Mouse (Mus musculus): ENCODE measurements around the gene Gps1.
"Not testable (repeated sequence)": the region's sequence is repeated elsewhere in the genome, so short reads cannot be mapped to it uniquely, and the experiment has no call there.

The Gps1 gene

DNA sequence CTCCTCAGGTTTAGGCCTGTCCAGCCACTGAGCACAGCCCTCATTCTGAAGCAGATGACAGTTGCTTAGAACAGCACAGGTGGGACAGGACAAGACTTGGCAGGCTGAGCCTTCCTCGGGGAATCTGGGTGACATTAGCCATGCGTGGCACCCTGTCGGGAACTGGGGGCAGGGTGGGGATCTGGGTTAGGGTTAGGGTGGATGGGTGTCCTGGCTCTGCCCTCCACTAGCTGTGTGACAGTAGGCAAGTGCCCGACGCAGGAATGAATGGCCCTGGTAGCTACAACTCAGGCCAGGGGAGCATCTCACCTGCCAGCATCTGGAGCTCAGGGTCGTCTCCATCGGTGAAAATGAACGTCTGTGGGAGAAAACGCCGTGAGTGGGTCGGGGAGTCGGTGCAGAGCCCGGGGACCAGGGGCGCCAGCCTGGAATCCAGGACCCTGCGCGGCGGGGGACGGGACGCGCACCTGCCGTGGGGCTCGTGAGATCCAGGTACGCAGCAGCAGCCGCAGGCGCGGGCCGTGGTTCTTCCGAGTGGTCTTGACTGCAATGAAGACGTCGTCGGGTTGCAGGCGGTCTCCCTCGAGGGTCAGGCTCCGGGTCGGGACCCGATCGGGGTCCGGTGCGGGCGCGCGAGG lies 527 bp upstream of the Gps1 start:
- DNase-seq (ENCODE audit: extremely low read depth, low read depth) = no peak

DNA sequence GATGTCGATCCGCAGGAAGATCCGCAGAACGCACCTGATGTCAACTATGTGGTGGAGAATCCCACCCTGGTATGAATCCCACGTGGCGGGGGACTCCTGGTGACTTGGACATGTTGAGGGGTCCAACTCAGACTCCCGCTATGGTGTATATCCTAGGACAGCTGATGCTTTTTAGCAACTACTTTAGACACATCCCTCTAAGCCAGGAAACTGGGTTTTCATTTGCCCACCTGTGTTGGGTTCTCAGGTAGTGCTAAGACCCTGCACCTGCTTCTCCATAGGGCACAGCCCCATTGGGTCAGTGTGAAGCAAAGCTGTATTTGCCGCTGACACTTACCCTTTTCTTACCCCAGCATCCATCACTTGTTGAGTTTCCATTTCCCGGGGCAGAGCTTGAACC lies 1.1 kb downstream of the Gps1 start:
- no peak for DNase-seq (ENCODE audit: extremely low read depth, low read depth)

GRCm38 (mm10) chr11:120788460-120788859 lies 4.4 kb downstream of the Gps1 start:
- DNase-seq (ENCODE audit: extremely low read depth, low read depth) = not testable (repeated sequence)

DNA sequence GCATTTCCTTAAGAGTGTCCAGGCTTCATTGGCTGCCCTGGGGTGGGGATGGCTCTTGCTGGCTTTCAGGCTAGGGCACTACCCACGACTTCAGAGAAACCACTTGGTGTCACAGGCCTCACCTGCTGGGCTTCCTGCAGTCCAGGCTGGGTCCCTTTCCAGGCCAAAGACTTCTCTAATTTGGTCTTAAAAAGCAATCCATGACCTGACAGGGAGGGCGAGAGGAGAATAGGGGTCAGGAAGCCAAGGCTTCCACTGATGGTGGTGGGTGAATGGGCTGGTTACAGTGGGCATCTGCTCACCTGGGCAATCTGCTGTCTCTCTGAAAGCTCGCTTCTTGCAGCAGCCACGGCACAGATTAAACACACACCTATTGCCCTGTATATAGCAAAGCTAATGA lies 5.3 kb downstream of the Gps1 start:
- DNase-seq (ENCODE audit: extremely low read depth, low read depth) = no peak

- DNase-seq (ENCODE audit: extremely low read depth, low read depth) = no peak
Measured at GRCm38 (mm10) chr11:120789810-120790209, 5.7 kb downstream of the Gps1 start.

DNA sequence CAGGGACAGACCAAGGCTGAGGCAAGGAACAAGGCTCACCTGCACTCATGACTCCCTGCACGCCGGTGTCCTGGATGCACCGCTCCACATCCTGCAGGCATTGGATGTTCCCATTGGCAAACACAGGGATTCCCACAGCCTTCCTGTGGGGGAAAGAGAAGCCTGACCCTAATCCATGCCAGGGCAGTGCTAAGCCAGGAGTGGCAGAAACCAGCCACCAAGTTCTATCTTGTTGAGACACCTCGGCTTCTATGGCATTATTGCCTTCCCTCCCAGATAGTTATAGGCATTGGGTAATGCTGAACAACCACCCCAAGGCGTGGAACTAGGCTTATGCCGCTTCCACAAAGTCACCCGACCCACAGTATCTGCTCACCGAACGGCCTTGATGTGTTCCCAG lies 8.6 kb downstream of the Gps1 start:
- no peak for DNase-seq (ENCODE audit: extremely low read depth, low read depth)

DNA sequence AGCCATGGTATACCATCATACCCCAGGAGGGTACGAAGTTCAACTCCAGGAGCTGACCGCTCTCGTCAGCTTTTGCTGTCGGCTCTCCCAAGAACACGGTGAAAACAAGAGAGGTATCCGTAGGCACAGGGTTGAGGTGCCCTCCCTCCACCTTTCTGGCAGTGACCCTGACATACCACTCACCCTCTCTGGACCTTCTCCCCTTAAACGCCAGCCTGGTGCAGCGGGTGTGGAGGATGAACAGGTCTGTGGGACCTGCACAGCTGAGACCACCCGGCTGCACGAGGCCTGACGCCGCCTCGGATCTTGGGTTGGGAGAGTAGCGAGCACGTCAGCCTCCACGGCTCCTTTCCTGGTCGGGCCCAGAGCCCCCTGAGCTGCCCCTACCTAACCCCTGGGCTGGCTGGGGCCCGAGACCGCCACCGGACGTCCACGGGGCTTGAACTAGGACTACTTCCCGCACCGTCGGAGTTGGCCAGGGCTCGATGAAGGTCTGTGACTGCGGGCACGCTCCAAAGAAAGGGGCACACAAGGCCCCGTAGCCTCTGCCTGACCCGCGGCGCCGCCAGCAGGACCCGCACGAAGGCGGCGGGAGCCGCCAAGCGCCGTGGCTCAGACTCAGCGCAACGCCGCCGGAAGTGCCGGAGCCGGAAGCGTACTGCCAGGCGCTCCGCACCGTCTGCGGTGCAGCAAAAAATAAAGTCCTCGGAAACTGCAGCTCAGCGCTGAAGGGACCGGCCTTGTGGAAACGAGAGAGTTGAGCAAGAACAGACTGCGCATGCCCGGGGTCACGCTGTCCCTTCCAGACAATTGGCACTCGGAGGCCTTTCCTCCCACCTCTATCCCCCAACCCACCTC lies 11.9 kb downstream of the Gps1 start, which contains the start of gene Dus1l:
Gene Dus1l, minus strand, starts transcription at position 648 of the 858 bp plus-strand sequence.
- DNase-seq (ENCODE audit: extremely low read depth, low read depth) = peak; percentile 89

- no peak for DNase-seq (ENCODE audit: extremely low read depth, low read depth)
Measured at GRCm38 (mm10) chr11:120796614-120796946, 12.5 kb downstream of the Gps1 start.

DNA sequence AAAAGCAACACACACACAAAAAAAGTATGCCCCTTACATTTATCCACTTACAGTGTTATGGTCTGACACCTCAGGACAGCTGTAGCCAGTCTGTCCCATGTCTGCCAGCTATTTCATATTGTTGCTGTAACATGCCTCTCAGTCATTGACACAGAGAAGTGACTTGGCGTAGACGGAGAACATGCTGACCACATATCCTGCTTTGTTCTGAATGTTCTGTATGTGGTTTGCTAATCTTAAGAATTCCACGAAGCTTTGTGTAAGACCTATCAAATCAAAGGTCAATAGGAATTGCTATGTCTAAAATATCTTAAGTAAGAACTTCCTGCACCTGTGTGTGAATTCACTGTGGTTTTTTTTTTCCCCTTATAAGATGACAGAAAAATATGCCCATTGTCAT lies 14.2 kb downstream of the Gps1 start:
- no peak for DNase-seq (ENCODE audit: extremely low read depth, low read depth)

- DNase-seq (ENCODE audit: extremely low read depth, low read depth) = no peak
Measured at GRCm38 (mm10) chr11:120799316-120799890, 15.3 kb downstream of the Gps1 start.

- DNase-seq (ENCODE audit: extremely low read depth, low read depth) = peak; percentile 74
Measured at GRCm38 (mm10) chr11:120800061-120800904, 16.2 kb downstream of the Gps1 start.

GRCm38 (mm10) chr11:120804274-120804673 lies 20.2 kb downstream of the Gps1 start:
- DNase-seq (ENCODE audit: extremely low read depth, low read depth) = no peak

DNA sequence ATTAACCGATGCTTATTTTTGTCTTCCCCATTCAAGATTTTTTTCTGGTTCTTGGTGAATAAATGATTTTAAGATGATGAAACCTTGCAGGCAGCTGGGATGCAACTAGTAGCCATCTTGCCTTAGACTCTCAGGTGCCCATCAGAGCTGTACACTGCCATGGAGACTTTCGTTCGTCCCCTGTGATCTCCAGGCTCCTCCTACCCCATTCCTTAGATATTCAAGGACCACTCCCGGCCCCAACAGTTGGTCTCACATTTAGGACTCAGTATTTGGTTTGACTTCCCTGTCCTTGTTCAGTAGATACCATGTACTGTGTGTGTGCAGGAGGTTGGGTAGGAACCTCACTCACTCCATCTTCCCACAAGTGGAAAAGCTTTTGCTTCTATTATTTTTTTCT lies 20.7 kb downstream of the Gps1 start:
- no peak for DNase-seq (ENCODE audit: extremely low read depth, low read depth)

GRCm38 (mm10) chr11:120805375-120806298 lies 21.6 kb downstream of the Gps1 start:
- DNase-seq (ENCODE audit: extremely low read depth, low read depth) = no peak

GRCm38 (mm10) chr11:120808010-120808409 lies 23.9 kb downstream of the Gps1 start:
- DNase-seq (ENCODE audit: extremely low read depth, low read depth) = no peak

DNA sequence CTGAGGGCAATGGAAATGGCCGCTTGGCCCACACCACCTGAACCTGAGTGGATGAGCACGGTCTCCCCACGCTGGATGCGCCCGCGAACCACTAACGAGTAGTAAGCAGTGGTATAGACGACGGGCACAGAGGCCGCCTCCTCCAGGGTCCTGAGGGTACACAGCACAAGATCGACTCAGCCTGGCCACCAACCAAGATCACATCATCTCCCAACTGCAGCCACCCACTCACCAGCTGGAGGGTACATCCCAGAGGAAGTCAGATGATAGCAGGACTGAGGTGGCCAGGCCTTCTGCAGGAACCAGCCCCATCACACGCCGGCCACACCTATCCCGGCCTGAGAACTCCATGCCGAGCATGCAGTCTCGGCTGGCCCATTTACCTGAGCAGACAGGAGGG lies 28.0 kb downstream of the Gps1 start:
- DNase-seq (ENCODE audit: extremely low read depth, low read depth) = no peak

DNA sequence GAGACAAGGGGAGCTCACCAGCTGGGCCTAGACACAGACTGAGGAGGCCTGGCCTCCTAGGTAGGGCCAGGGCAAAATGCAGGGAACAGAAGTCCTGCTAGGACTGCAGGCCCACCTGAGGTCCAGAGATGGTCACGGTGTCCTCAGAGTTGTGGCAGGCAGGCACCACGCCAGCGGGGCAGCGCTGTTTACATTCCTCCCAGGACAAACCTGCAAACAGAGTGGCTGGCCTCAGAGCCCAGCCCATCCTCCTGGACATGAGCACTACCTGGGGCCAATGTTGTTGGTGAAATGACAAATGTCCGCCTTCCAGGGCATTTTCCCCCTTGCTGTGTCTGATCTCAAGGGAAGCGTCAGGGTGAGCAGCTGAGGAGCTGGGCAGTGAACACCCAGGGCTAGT lies 33.3 kb downstream of the Gps1 start:
- no peak for DNase-seq (ENCODE audit: extremely low read depth, low read depth)

DNA sequence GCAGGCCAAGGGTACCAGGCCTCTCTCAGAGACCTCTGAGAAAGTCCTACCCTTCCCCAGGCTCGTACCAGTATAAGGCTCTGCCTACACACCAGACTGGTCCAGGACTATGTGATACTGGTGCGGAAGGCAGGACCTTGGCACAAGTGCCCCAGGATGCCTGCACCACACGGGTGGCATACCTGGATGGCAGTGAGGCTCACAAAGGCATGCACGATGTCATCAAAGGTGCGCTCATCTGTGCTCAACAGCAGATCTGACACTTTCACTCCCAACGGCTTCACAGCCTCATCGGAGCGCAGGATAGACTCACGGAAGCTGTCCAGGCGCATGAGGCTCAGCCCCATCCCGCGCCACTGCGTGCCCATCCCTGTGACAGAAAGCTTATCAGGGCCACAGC lies 34.2 kb downstream of the Gps1 start:
- no peak for DNase-seq (ENCODE audit: extremely low read depth, low read depth)

DNA sequence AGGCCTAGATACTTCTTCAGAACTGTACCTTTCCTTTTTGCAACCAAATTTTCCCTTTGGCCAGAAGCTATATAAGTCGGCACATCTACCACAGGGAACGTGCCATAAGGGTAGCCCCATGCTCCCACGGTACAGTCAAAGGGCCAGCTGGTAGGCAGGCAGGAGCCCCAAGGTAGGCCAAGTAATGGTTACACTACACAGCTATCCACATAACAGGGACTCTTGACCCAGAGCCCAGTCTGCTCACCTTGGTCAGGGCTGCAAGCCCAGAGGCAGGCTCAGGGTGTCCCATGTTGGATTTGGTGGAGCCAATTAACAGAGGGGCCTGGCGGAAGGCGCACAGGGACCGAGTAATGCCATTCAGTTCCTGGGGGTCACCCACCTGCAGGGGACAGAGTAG lies 35.5 kb downstream of the Gps1 start:
- DNase-seq (ENCODE audit: extremely low read depth, low read depth) = no peak

GRCm38 (mm10) chr11:120820546-120820945 lies 36.5 kb downstream of the Gps1 start:
- no peak for DNase-seq (ENCODE audit: extremely low read depth, low read depth)
